Comparison of ENCODE assay signal across 25 mouse cellular contexts in genomic region chr6:15597226-15597983, GRCm38 (mm10).
DNase-seq lines count a peak whose midpoint lies in the region; ATAC-seq and TF ChIP-seq lines count a peak whose summit lies in the region.
"Had no signal": no experiment of that assay in that cellular context is flagged by ENCODE, and none has a peak within 500 bp of the region (broad histone marks: within the 10 kb centered on the region; RNA-seq: fewer than 3 reads in every experiment).

No protein-coding gene starts in this region.

- H3K4me2 ChIP-seq in forebrain, postnatal 0 days (ENCODE audit: low read depth) = no peak overlapping the region
- no peak overlapping the region for H3K4me2 ChIP-seq in forebrain, embryonic 12.5 days
- no peak overlapping the region for H3K4me2 ChIP-seq in lung, embryonic 14.5 days
- no peak overlapping the region for H3K4me2 ChIP-seq in stomach, embryonic 14.5 days (replicated peaks; ENCODE audit: low read depth, low read length)
- H3K4me2 ChIP-seq in stomach, postnatal 0 days (replicated peaks; ENCODE audit: low read depth) = no peak overlapping the region
- H3K4me2 ChIP-seq: forebrain, embryonic 15.5 days; heart, embryonic 15.5 days; hindbrain, embryonic 13.5 days; liver, embryonic 11.5 days; midbrain, embryonic 15.5 days; neural tube, embryonic 15.5 days had no signal

- H3K27me3 ChIP-seq in forebrain, postnatal 0 days (ENCODE audit: insufficient read depth, low read length) = no peaks in the 10 kb centered on the region
- no peaks in the 10 kb centered on the region for H3K27me3 ChIP-seq in forebrain, embryonic 12.5 days
- H3K27me3 ChIP-seq in lung, embryonic 14.5 days (ENCODE audit: insufficient read depth, low read length) = no peaks in the 10 kb centered on the region
- no peaks in the 10 kb centered on the region for H3K27me3 ChIP-seq in stomach, embryonic 14.5 days (ENCODE audit: control insufficient read depth, insufficient read depth, low read length)
- H3K27me3 ChIP-seq in stomach, postnatal 0 days (ENCODE audit: control insufficient read depth, insufficient read depth, low read length) = no peaks in the 10 kb centered on the region
- H3K27me3 ChIP-seq: forebrain, embryonic 15.5 days; heart, embryonic 15.5 days; hindbrain, embryonic 13.5 days; midbrain, embryonic 15.5 days; neural tube, embryonic 15.5 days had no signal

- TF ChIP-seq EP300 in stomach, postnatal 0 days (optimal IDR thresholded peaks at IDR 0.05) = no peak

- no peak for ATAC-seq in forebrain, postnatal 0 days
- no peak for ATAC-seq in forebrain, embryonic 12.5 days (ENCODE audit: low FRiP score)
- ATAC-seq in lung, embryonic 14.5 days (ENCODE audit: insufficient read depth) = peak; percentile 98
- 0 out of 2 replicates have a peak, but pooled peaks have one; percentile 37 for ATAC-seq in stomach, embryonic 14.5 days (ENCODE audit: insufficient number of reproducible peaks, insufficient read depth, low FRiP score, low read depth)
- no peak for ATAC-seq in stomach, postnatal 0 days (ENCODE audit: low FRiP score, low TSS enrichment)
- ATAC-seq: CD4-positive, CD25-positive, alpha-beta regulatory T cell, adult 4 months; forebrain, embryonic 15.5 days; midbrain, embryonic 15.5 days had no signal

- TF ChIP-seq CTCF in forebrain, postnatal 0 days (IDR thresholded peaks at IDR 0.05; ENCODE audit: low read depth) = no peak
- TF ChIP-seq CTCF in lung, embryonic 14.5 days (IDR thresholded peaks at IDR 0.05; ENCODE audit: low read depth) = no peak
- TF ChIP-seq CTCF in stomach, postnatal 0 days (IDR thresholded peaks at IDR 0.05; ENCODE audit: low read depth) = no peak

- no peaks in the 10 kb centered on the region for H3K9me3 ChIP-seq in forebrain, postnatal 0 days (ENCODE audit: low read length)
- H3K9me3 ChIP-seq in forebrain, embryonic 12.5 days = no peaks in the 10 kb centered on the region
- no peaks in the 10 kb centered on the region for H3K9me3 ChIP-seq in lung, embryonic 14.5 days (ENCODE audit: low read depth, low read length)
- no peaks in the 10 kb centered on the region for H3K9me3 ChIP-seq in stomach, embryonic 14.5 days (ENCODE audit: control insufficient read depth, low read depth, low read length)
- no peaks in the 10 kb centered on the region for H3K9me3 ChIP-seq in stomach, postnatal 0 days (ENCODE audit: control insufficient read depth, low read length)
- H3K9me3 ChIP-seq: forebrain, embryonic 15.5 days; heart, embryonic 15.5 days; hindbrain, embryonic 13.5 days; midbrain, embryonic 10.5 days; midbrain, embryonic 15.5 days; neural tube, embryonic 15.5 days had no signal

- H3K4me1 ChIP-seq in forebrain, postnatal 0 days (ENCODE audit: insufficient read depth) = no peaks in the 10 kb centered on the region
- no peaks in the 10 kb centered on the region for H3K4me1 ChIP-seq in forebrain, embryonic 12.5 days
- no peaks in the 10 kb centered on the region for H3K4me1 ChIP-seq in lung, embryonic 14.5 days (ENCODE audit: insufficient read depth)
- H3K4me1 ChIP-seq in stomach, embryonic 14.5 days (ENCODE audit: control insufficient read depth, insufficient read depth, low read length) = no peaks in the 10 kb centered on the region
- H3K4me1 ChIP-seq in stomach, postnatal 0 days (replicated peaks; ENCODE audit: control insufficient read depth, insufficient read depth) = no peaks in the 10 kb centered on the region
- H3K4me1 ChIP-seq: forebrain, embryonic 15.5 days; heart, embryonic 15.5 days; hindbrain, embryonic 13.5 days; midbrain, embryonic 10.5 days; midbrain, embryonic 15.5 days; neural tube, embryonic 15.5 days had no signal

- no peaks in the 10 kb centered on the region for H3K36me3 ChIP-seq in forebrain, postnatal 0 days (ENCODE audit: insufficient read depth)
- H3K36me3 ChIP-seq in forebrain, embryonic 12.5 days (replicated peaks) = no peaks in the 10 kb centered on the region
- no peaks in the 10 kb centered on the region for H3K36me3 ChIP-seq in lung, embryonic 14.5 days (ENCODE audit: insufficient read depth)
- no peaks in the 10 kb centered on the region for H3K36me3 ChIP-seq in stomach, embryonic 14.5 days (ENCODE audit: control insufficient read depth, insufficient read depth, low read length)
- no peaks in the 10 kb centered on the region for H3K36me3 ChIP-seq in stomach, postnatal 0 days (ENCODE audit: control insufficient read depth, insufficient read depth, low read length)
- H3K36me3 ChIP-seq: forebrain, embryonic 15.5 days; heart, embryonic 15.5 days; hindbrain, embryonic 13.5 days; midbrain, embryonic 10.5 days; midbrain, embryonic 15.5 days; neural tube, embryonic 15.5 days had no signal

- no peak overlapping the region for H3K9ac ChIP-seq in forebrain, postnatal 0 days
- no peak overlapping the region for H3K9ac ChIP-seq in forebrain, embryonic 12.5 days
- no peak overlapping the region for H3K9ac ChIP-seq in lung, embryonic 14.5 days
- H3K9ac ChIP-seq in stomach, embryonic 14.5 days (replicated peaks; ENCODE audit: low read depth, low read length) = no peak overlapping the region
- no peak overlapping the region for H3K9ac ChIP-seq in stomach, postnatal 0 days (ENCODE audit: low read length)
- H3K9ac ChIP-seq: forebrain, embryonic 15.5 days; heart, embryonic 15.5 days; hindbrain, embryonic 13.5 days; midbrain, embryonic 15.5 days; neural tube, embryonic 15.5 days had no signal

- H3K4me3 ChIP-seq in forebrain, postnatal 0 days (ENCODE audit: low read depth, low read length) = no peak overlapping the region
- no peak overlapping the region for H3K4me3 ChIP-seq in forebrain, embryonic 12.5 days (replicated peaks)
- H3K4me3 ChIP-seq in lung, embryonic 14.5 days (ENCODE audit: low read depth, low read length) = no peak overlapping the region
- H3K4me3 ChIP-seq in stomach, embryonic 14.5 days (ENCODE audit: low read depth, low read length) = no peak overlapping the region
- no peak overlapping the region for H3K4me3 ChIP-seq in stomach, postnatal 0 days (ENCODE audit: low read depth, low read length)
- H3K4me3 ChIP-seq: forebrain, embryonic 15.5 days; heart, embryonic 15.5 days; hindbrain, embryonic 13.5 days; midbrain, embryonic 10.5 days; midbrain, embryonic 15.5 days; neural tube, embryonic 15.5 days had no signal

- 42% methylated on average over 4 of the region's 4 CpGs for WGBS in forebrain, postnatal 0 days
- WGBS in forebrain, embryonic 12.5 days = 76% methylated on average over 4 of the region's 4 CpGs
- 13% methylated on average over 4 of the region's 4 CpGs for WGBS in lung, embryonic 14.5 days
- WGBS in stomach, embryonic 14.5 days = 21% methylated on average over 4 of the region's 4 CpGs
- 26% methylated on average over 4 of the region's 4 CpGs for WGBS in stomach, postnatal 0 days

- H3K27ac ChIP-seq in forebrain, postnatal 0 days (ENCODE audit: low read depth, low read length) = no peak overlapping the region
- H3K27ac ChIP-seq in forebrain, embryonic 12.5 days = no peak overlapping the region
- no peak overlapping the region for H3K27ac ChIP-seq in lung, embryonic 14.5 days (ENCODE audit: low read depth)
- H3K27ac ChIP-seq in stomach, embryonic 14.5 days (ENCODE audit: low read length) = peak overlapping the region; percentile 41; the same call in 1 of the 2 replicates
- no peak overlapping the region for H3K27ac ChIP-seq in stomach, postnatal 0 days (replicated peaks)
- H3K27ac ChIP-seq: forebrain, embryonic 15.5 days; heart, embryonic 15.5 days; hindbrain, embryonic 13.5 days; midbrain, embryonic 10.5 days; midbrain, embryonic 15.5 days; neural tube, embryonic 15.5 days had no signal

- DNase-seq in forebrain, postnatal 0 days = peak; percentile 7
- DNase-seq in lung, embryonic 14.5 days = peak; percentile 91
- DNase-seq in lung, postnatal 25 days (ENCODE audit: low spot score) = no peak
- DNase-seq in stomach, postnatal 0 days (ENCODE audit: low spot score) = no peak
- no peak for DNase-seq in right cerebral cortex, postnatal 14 days
- DNase-seq: adrenal gland, postnatal 14 days; cerebellum, adult 11 months; cerebellum, adult 9-10 months; cerebellum, postnatal 36 days; heart, postnatal 36 days; kidney, adult 11 months; kidney, postnatal 14 days; layer of hippocampus, adult 9-11 months; retina, postnatal 1 day; right cerebral cortex, postnatal 25 days had no signal

Comparison
In these comparisons a context has a peak if more than half of its experiments do, and no peak if none do; other contexts are left out.
1. ATAC-seq: peak in lung, embryonic 14.5 days (single experiment) and stomach, embryonic 14.5 days (single experiment); none in forebrain, postnatal 0 days (single experiment), forebrain, embryonic 12.5 days (single experiment) and stomach, postnatal 0 days (single experiment).
2. DNase-seq: peak in forebrain, postnatal 0 days (single experiment) and lung, embryonic 14.5 days (single experiment); none in lung, postnatal 25 days (single experiment), stomach, postnatal 0 days (single experiment) and right cerebral cortex, postnatal 14 days (single experiment).